In the genomic region with DNA sequence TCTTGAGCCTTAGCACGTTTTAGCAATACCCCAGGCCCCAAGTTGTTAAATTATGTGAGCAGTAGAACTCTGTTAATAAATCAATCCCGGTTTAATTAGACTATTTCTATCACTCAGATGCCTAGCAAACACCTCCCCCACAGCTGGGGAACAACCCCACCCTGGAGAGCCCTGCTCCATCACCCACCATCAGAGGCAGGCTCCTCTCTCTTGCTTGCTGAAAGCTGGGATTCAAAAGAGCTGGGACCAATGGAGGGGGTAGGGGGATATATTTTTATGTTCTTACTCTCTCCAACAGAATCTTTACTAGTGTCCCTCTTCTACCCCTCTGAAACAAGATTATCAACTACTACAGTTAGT, we compare ENCODE assay signal across 17 mouse cellular contexts.
DNase-seq lines count a peak whose midpoint lies in the region; ATAC-seq and TF ChIP-seq lines count a peak whose summit lies in the region.
"Had no signal": no experiment of that assay in that cellular context is flagged by ENCODE, and none has a peak within 500 bp of the region (broad histone marks: within the 10 kb centered on the region; RNA-seq: fewer than 3 reads in every experiment).

No protein-coding gene starts in this region.

- H3K27ac ChIP-seq in embryonic facial prominence, embryonic 14.5 days (replicated peaks; ENCODE audit: low read depth, low read length) = no peak overlapping the region
- no peak overlapping the region; the same call in 1 of the 2 replicates for H3K27ac ChIP-seq in forebrain, embryonic 16.5 days (ENCODE audit: low read length)
- H3K27ac ChIP-seq in hindbrain, postnatal 0 days = no peak overlapping the region
- H3K27ac ChIP-seq in midbrain, embryonic 15.5 days = peak overlapping the region; percentile 73
- H3K27ac ChIP-seq: liver, embryonic 12.5 days; lung, embryonic 15.5 days had no signal

- no peaks in the 10 kb centered on the region for H3K27me3 ChIP-seq in embryonic facial prominence, embryonic 14.5 days (replicated peaks; ENCODE audit: control insufficient read depth, insufficient read depth, low read length)
- H3K27me3 ChIP-seq in forebrain, embryonic 16.5 days (replicated peaks; ENCODE audit: control insufficient read depth, insufficient read depth, low read length) = no peaks in the 10 kb centered on the region
- H3K27me3 ChIP-seq in hindbrain, postnatal 0 days (ENCODE audit: insufficient read depth, low read length) = no peaks in the 10 kb centered on the region
- H3K27me3 ChIP-seq in midbrain, embryonic 15.5 days (replicated peaks) = no peaks in the 10 kb centered on the region
- H3K27me3 ChIP-seq: liver, embryonic 12.5 days; lung, embryonic 15.5 days had no signal

- H3K4me2 ChIP-seq in embryonic facial prominence, embryonic 14.5 days (ENCODE audit: low read depth, low read length) = no peak overlapping the region
- no peak overlapping the region for H3K4me2 ChIP-seq in forebrain, embryonic 16.5 days (ENCODE audit: low read length)
- no peak overlapping the region for H3K4me2 ChIP-seq in hindbrain, postnatal 0 days (ENCODE audit: low read depth, low read length)
- no peak overlapping the region for H3K4me2 ChIP-seq in midbrain, embryonic 15.5 days
- H3K4me2 ChIP-seq: liver, embryonic 12.5 days; lung, embryonic 15.5 days had no signal

- H3K9me3 ChIP-seq in embryonic facial prominence, embryonic 14.5 days (ENCODE audit: control insufficient read depth, low read length) = 0 out of 2 replicates have a peak, but pooled peaks cover 4% of the 10 kb centered on the region
- H3K9me3 ChIP-seq in forebrain, embryonic 16.5 days (ENCODE audit: control insufficient read depth, low read length) = 0 out of 2 replicates have a peak, but pooled peaks cover 3% of the 10 kb centered on the region
- no peaks in the 10 kb centered on the region for H3K9me3 ChIP-seq in hindbrain, postnatal 0 days (ENCODE audit: low read length)
- no peaks in the 10 kb centered on the region for H3K9me3 ChIP-seq in midbrain, embryonic 15.5 days
- H3K9me3 ChIP-seq: liver, embryonic 12.5 days; lung, embryonic 15.5 days had no signal

- H3K36me3 ChIP-seq in embryonic facial prominence, embryonic 14.5 days (ENCODE audit: control insufficient read depth, insufficient read depth, low read length) = no peaks in the 10 kb centered on the region
- 0 out of 2 replicates have a peak, but pooled peaks cover 2% of the 10 kb centered on the region for H3K36me3 ChIP-seq in forebrain, embryonic 16.5 days (ENCODE audit: control insufficient read depth, insufficient read depth)
- H3K36me3 ChIP-seq in hindbrain, postnatal 0 days (ENCODE audit: insufficient read depth, low read length) = no peaks in the 10 kb centered on the region
- H3K36me3 ChIP-seq in midbrain, embryonic 15.5 days (replicated peaks) = no peaks in the 10 kb centered on the region
- H3K36me3 ChIP-seq: liver, embryonic 12.5 days; lung, embryonic 15.5 days had no signal

- H3K4me1 ChIP-seq in embryonic facial prominence, embryonic 14.5 days (ENCODE audit: control insufficient read depth, insufficient read depth, low read length) = 0 out of 2 replicates have a peak, but pooled peaks cover 4% of the 10 kb centered on the region
- 0 out of 2 replicates have a peak, but pooled peaks cover 2% of the 10 kb centered on the region for H3K4me1 ChIP-seq in forebrain, embryonic 16.5 days (replicated peaks; ENCODE audit: control insufficient read depth, insufficient read depth, low read length)
- H3K4me1 ChIP-seq in hindbrain, postnatal 0 days (ENCODE audit: insufficient read depth, low read length) = no peaks in the 10 kb centered on the region
- H3K4me1 ChIP-seq in midbrain, embryonic 15.5 days = peaks cover 9% of the 10 kb centered on the region; the same call in 1 of the 2 replicates
- H3K4me1 ChIP-seq: liver, embryonic 12.5 days; lung, embryonic 15.5 days had no signal

- H3K4me3 ChIP-seq in embryonic facial prominence, embryonic 14.5 days (ENCODE audit: low read depth, low read length) = no peak overlapping the region
- no peak overlapping the region for H3K4me3 ChIP-seq in forebrain, embryonic 16.5 days (replicated peaks; ENCODE audit: low read length)
- H3K4me3 ChIP-seq in hindbrain, postnatal 0 days (ENCODE audit: low read length) = no peak overlapping the region
- H3K4me3 ChIP-seq in midbrain, embryonic 15.5 days = no peak overlapping the region
- H3K4me3 ChIP-seq: liver, embryonic 12.5 days; lung, embryonic 15.5 days had no signal

- 46% methylated on average over 2 of the region's 2 CpGs for WGBS in embryonic facial prominence, embryonic 14.5 days
- 17% methylated on average over 2 of the region's 2 CpGs for WGBS in forebrain, embryonic 16.5 days
- WGBS in hindbrain, postnatal 0 days = 32% methylated on average over 2 of the region's 2 CpGs
- 21% methylated on average over 2 of the region's 2 CpGs for WGBS in midbrain, embryonic 15.5 days

- no peak overlapping the region for H3K9ac ChIP-seq in embryonic facial prominence, embryonic 14.5 days (ENCODE audit: low read depth, low read length)
- H3K9ac ChIP-seq in forebrain, embryonic 16.5 days (replicated peaks; ENCODE audit: low read depth, low read length) = no peak overlapping the region
- H3K9ac ChIP-seq in hindbrain, postnatal 0 days (replicated peaks; ENCODE audit: low read length) = no peak overlapping the region
- no peak overlapping the region for H3K9ac ChIP-seq in midbrain, embryonic 15.5 days
- H3K9ac ChIP-seq: liver, embryonic 12.5 days; lung, embryonic 15.5 days had no signal

- ATAC-seq in embryonic facial prominence, embryonic 14.5 days (ENCODE audit: low read depth) = 0 out of 2 replicates have a peak, but pooled peaks have one; percentile 9
- peak; percentile 79 for ATAC-seq in forebrain, embryonic 16.5 days
- 0 out of 2 replicates have a peak, but pooled peaks have one; percentile 24 for ATAC-seq in hindbrain, postnatal 0 days
- ATAC-seq in midbrain, embryonic 15.5 days (replicated peaks) = peak; percentile 71
- ATAC-seq in megakaryocyte, adult 5-6 weeks (ENCODE audit: poor library complexity, severe bottlenecking) = no peak
- no peak for ATAC-seq in granulocyte monocyte progenitor cell, adult 5-6 weeks (replicated peaks; ENCODE audit: poor library complexity, severe bottlenecking)
- ATAC-seq: activated CD4-positive, CD25-positive, alpha-beta regulatory T cell, adult 4 months; intestine, embryonic 16.5 days; liver, embryonic 12.5 days had no signal

- no peak for DNase-seq in embryonic facial prominence, embryonic 14.5 days (ENCODE audit: low spot score)
- no peak for DNase-seq in hindbrain, postnatal 0 days (ENCODE audit: low spot score)
- no peak for DNase-seq in right cerebral cortex, adult 2 months (ENCODE audit: low spot score in 2 of 2)
- no peak for DNase-seq in frontal cortex, postnatal 25 days (ENCODE audit: low spot score in 2 of 2)
- DNase-seq: cerebellum, postnatal 14 days; heart, postnatal 14 days; kidney, postnatal 14 days; layer of hippocampus, adult 9-11 months; right cerebral cortex, postnatal 14 days had no signal

- no peak for TF ChIP-seq CTCF in hindbrain, postnatal 0 days (IDR thresholded peaks at IDR 0.05; ENCODE audit: low read depth)

Comparison
In these comparisons a context has a peak if more than half of its experiments do, and no peak if none do; other contexts are left out.
1. ATAC-seq: peak in embryonic facial prominence, embryonic 14.5 days (single experiment), forebrain, embryonic 16.5 days (single experiment), hindbrain, postnatal 0 days (single experiment) and midbrain, embryonic 15.5 days (single experiment); none in megakaryocyte, adult 5-6 weeks (single experiment) and granulocyte monocyte progenitor cell, adult 5-6 weeks (single experiment).